Mouse (Mus musculus) gastrocnemius, adult 2 months (tissue): ENCODE results near the gene Dclk1. TPM values are rescaled to one million over a fixed set of nuclear protein-coding genes. Genes with fewer than 3 reads are reported as not detected.
A peak's percentile ranks its signal among the peaks of the same experiment; 100 is the strongest.

Experiments used
- DNase-seq: peaks from one replicate; pipeline ENCODE4 v3.0.0; 2022
- H3K27ac ChIP-seq: fragments of 200-600 bp; 2 replicates; pipeline ENCODE4 v1.8.1; 2022; ENCODE audit warnings: mild to moderate bottlenecking
- H3K4me3 ChIP-seq: fragments of 200-600 bp; 2 replicates; pipeline ENCODE4 v1.8.1; 2022; ENCODE audit warnings: mild to moderate bottlenecking, moderate library complexity
- CTCF ChIP-seq: fragments of 200-600 bp; IDR thresholded peaks from 2 replicates; pipeline ENCODE4 v1.8.1; 2022; ENCODE audit warnings: antibody characterized with exemption, mild to moderate bottlenecking, moderate library complexity
- intact Hi-C: fragments of 180-260 bp; cut with DNase I; formaldehyde crosslinking; loops from one replicate; pipeline ENCODE4 v1.15.1; 2025
- total RNA-seq, 2 experiments: library from RNA; stranded (reverse); gene quantifications; 2 replicates each; pipeline ENCODE4 v1.2.3; 2021

The Dclk1 gene
- total RNA-seq, 2 experiments from 2014 or later = 1.5 to 3.5 TPM

- DNase-seq = peak; percentile 23
- intact Hi-C loops = loop anchor here (10.0 kb wide), 1 partner anchor 87 kb away; no protein-coding TSS in a partner anchor
Measured at GRCm38 (mm10) chr3:55461685-55462655, 219.8 kb downstream of the Dclk1 start.

GRCm38 (mm10) chr3:55462904-55463668, 220.9 kb downstream of the Dclk1 start:
- Histone ChIP-seq H3K27ac (no peak overlapping the region), H3K4me3 (no peak overlapping the region)
- intact Hi-C loops = loop anchor here (10.0 kb wide), 1 partner anchor 88 kb away; no protein-coding TSS in a partner anchor
- TF ChIP-seq CTCF = no peak
- DNase-seq = no peak

More at GRCm38 (mm10) chr3:55461685-55462655, 219.8 kb downstream of the Dclk1 start:
- no peak overlapping the region for H3K27ac ChIP-seq
- TF ChIP-seq CTCF = no peak
- peak overlapping the region; percentile 51 for H3K4me3 ChIP-seq

GRCm38 (mm10) chr3:55464226-55464625, 222.1 kb downstream of the Dclk1 start:
- intact Hi-C loops = loop anchor here (10.0 kb wide), 1 partner anchor 89 kb away; no protein-coding TSS in a partner anchor
- H3K27ac ChIP-seq = no peak overlapping the region
- no peak for TF ChIP-seq CTCF
- DNase-seq = no peak
- H3K4me3 ChIP-seq = no peak overlapping the region

- H3K27ac ChIP-seq = no peak overlapping the region
- no peak for DNase-seq
- TF ChIP-seq CTCF = no peak
- intact Hi-C loops = loop anchor here (10.0 kb wide), 1 partner anchor 91 kb away; no protein-coding TSS in a partner anchor
- H3K4me3 ChIP-seq = peak overlapping the region; percentile 43
Measured at GRCm38 (mm10) chr3:55465785-55466184, 223.6 kb downstream of the Dclk1 start.

- 0 out of 2 replicates have a peak, but pooled peaks have one; percentile 4 for TF ChIP-seq CTCF
- intact Hi-C loops = loop anchor here (10.0 kb wide), 1 partner anchor 92 kb away; no protein-coding TSS in a partner anchor
- no peak for DNase-seq
- no peak overlapping the region for H3K27ac ChIP-seq
- H3K4me3 ChIP-seq = peak overlapping the region; percentile 43
Measured at GRCm38 (mm10) chr3:55466348-55466747, 224.2 kb downstream of the Dclk1 start.

- no peak for DNase-seq
- no peak within 1 kb of the TSS for H3K27ac ChIP-seq
- H3K4me3 ChIP-seq = no peak within 1 kb of the TSS
- TF ChIP-seq CTCF = no peak
- intact Hi-C loops = no loop called here
Measured at GRCm38 (mm10) chr3:55472110-55472509, 229.9 kb downstream of the Dclk1 start, which contains the start of gene Gm21954. TSS of gene Gm21954 (minus strand) at chr3:55472210.

- intact Hi-C loops = no loop called here
- DNase-seq = no peak
- TF ChIP-seq CTCF = no peak
- Histone ChIP-seq H3K27ac (no peak overlapping the region), H3K4me3 (no peak overlapping the region)
Measured at GRCm38 (mm10) chr3:55473146-55473545, 231.0 kb downstream of the Dclk1 start.

- intact Hi-C loops = no loop called here
Measured at GRCm38 (mm10) chr3:55476694-55477093, 234.5 kb downstream of the Dclk1 start.

GRCm38 (mm10) chr3:55479306-55479705, 237.1 kb downstream of the Dclk1 start:
- Histone ChIP-seq H3K4me3 (no peak overlapping the region), H3K27ac (no peak overlapping the region)
- intact Hi-C loops = no loop called here
- DNase-seq = no peak
- no peak for TF ChIP-seq CTCF

More at GRCm38 (mm10) chr3:55476694-55477093, 234.5 kb downstream of the Dclk1 start:
- Histone ChIP-seq H3K4me3 (no peak overlapping the region), H3K27ac (no peak overlapping the region)
- DNase-seq = no peak
- TF ChIP-seq CTCF = no peak

- Histone ChIP-seq H3K27ac (no peak overlapping the region), H3K4me3 (no peak overlapping the region)
- no peak for TF ChIP-seq CTCF
- no peak for DNase-seq
- intact Hi-C loops = no loop called here
Measured at GRCm38 (mm10) chr3:55481140-55481539, 239.0 kb downstream of the Dclk1 start.

GRCm38 (mm10) chr3:55483328-55483727, 241.2 kb downstream of the Dclk1 start:
- intact Hi-C loops = no loop called here
- H3K4me3 ChIP-seq = no peak overlapping the region
- H3K27ac ChIP-seq = no peak overlapping the region
- no peak for DNase-seq
- no peak for TF ChIP-seq CTCF

- Histone ChIP-seq H3K4me3 (no peak overlapping the region), H3K27ac (no peak overlapping the region)
- intact Hi-C loops = no loop called here
- no peak for DNase-seq
- no peak for TF ChIP-seq CTCF
Measured at GRCm38 (mm10) chr3:55489231-55489990, 247.2 kb downstream of the Dclk1 start.
